Comparison of ENCODE assay signal across 8 mouse cellular contexts in the genomic region with DNA sequence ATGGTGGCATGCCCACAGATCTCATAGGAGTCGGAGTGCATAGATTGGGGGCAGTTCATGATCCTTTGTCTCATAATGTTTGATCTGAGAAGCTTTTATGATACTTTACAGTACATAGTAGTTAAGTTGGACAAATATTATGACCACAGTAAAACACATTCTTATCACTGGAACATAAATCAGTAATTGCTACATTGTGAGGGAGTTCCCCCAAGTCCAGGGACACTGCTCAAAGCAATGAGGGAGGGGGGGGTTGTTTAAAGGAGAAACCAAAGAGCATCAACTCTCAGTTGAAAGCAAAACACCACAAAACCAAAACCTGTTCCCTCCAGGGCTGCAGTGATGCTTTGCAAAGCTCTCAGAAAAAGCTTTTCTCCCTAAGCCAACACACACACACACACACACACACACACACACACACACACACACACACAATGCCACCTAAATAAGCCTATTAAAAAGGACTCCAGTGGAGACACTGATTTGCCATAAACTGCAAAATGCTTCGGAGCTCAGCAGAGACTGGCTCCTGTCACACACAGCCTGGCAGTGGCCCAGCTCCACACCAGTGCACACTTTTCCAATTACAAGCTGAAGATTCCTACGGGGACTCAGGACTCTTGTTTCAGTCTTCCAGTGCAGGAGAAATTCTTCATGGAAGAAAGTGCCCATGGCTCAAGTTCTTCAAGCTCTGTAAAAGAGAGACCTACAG.
A peak's percentile ranks its signal among the peaks of the same experiment; 100 is the strongest.
DNase-seq lines count a peak whose midpoint lies in the region; ATAC-seq and TF ChIP-seq lines count a peak whose summit lies in the region.

No protein-coding gene starts in this region.

- TF ChIP-seq CTCF in intestine, postnatal 0 days (IDR thresholded peaks at IDR 0.05; ENCODE audit: low read depth), result no peak

- H3K27me3 ChIP-seq in hindbrain, embryonic 13.5 days, result no peaks in the 10 kb centered on the region
- no peaks in the 10 kb centered on the region for H3K27me3 ChIP-seq in hindbrain, embryonic 10.5 days (ENCODE audit: insufficient read depth, poor library complexity, severe bottlenecking)
- H3K27me3 ChIP-seq in neural tube, embryonic 13.5 days, result no peaks in the 10 kb centered on the region
- H3K27me3 ChIP-seq in intestine, postnatal 0 days (replicated peaks; ENCODE audit: control insufficient read depth, insufficient read depth, low read length), result peaks cover 7% of the 10 kb centered on the region; the same call in 1 of the 2 replicates

- 50% methylated on average over 3 of the region's 3 CpGs for WGBS in hindbrain, embryonic 13.5 days
- WGBS in hindbrain, embryonic 10.5 days, result 66% methylated on average over 3 of the region's 3 CpGs
- WGBS in neural tube, embryonic 13.5 days, result 35% methylated on average over 3 of the region's 3 CpGs
- 18% methylated on average over 3 of the region's 3 CpGs for WGBS in intestine, postnatal 0 days

- DNase-seq in hindbrain, embryonic 10.5 days (ENCODE audit: low spot score), result no peak
- no peak for DNase-seq in neural tube, embryonic 10.5 days (ENCODE audit: extremely low spot score, low spot score)
- peak; percentile 16 for DNase-seq in lung, postnatal 36 days
- no peak for DNase-seq in urinary bladder, postnatal 25 days (ENCODE audit: low spot score)
- DNase-seq in right cerebral cortex, postnatal 10 days (ENCODE audit: low spot score in 2 of 2), result no peak

- H3K9me3 ChIP-seq in hindbrain, embryonic 13.5 days, result no peaks in the 10 kb centered on the region
- no peaks in the 10 kb centered on the region for H3K9me3 ChIP-seq in hindbrain, embryonic 10.5 days
- H3K9me3 ChIP-seq in neural tube, embryonic 13.5 days, result no peaks in the 10 kb centered on the region
- H3K9me3 ChIP-seq in intestine, postnatal 0 days (ENCODE audit: control insufficient read depth), result no peaks in the 10 kb centered on the region

- H3K4me2 ChIP-seq in hindbrain, embryonic 13.5 days, result no peak overlapping the region
- H3K4me2 ChIP-seq in neural tube, embryonic 13.5 days, result no peak overlapping the region
- no peak overlapping the region for H3K4me2 ChIP-seq in intestine, postnatal 0 days (replicated peaks; ENCODE audit: low read depth)

- H3K36me3 ChIP-seq in hindbrain, embryonic 13.5 days, result no peaks in the 10 kb centered on the region
- H3K36me3 ChIP-seq in hindbrain, embryonic 10.5 days, result no peaks in the 10 kb centered on the region
- H3K36me3 ChIP-seq in neural tube, embryonic 13.5 days, result no peaks in the 10 kb centered on the region
- H3K36me3 ChIP-seq in intestine, postnatal 0 days (ENCODE audit: control insufficient read depth, insufficient read depth), result no peaks in the 10 kb centered on the region

- no peak overlapping the region for H3K9ac ChIP-seq in hindbrain, embryonic 13.5 days
- no peak overlapping the region for H3K9ac ChIP-seq in neural tube, embryonic 13.5 days
- no peak overlapping the region for H3K9ac ChIP-seq in intestine, postnatal 0 days (ENCODE audit: low read depth, low read length)

- H3K27ac ChIP-seq in hindbrain, embryonic 13.5 days, result peak overlapping the region; percentile 66
- H3K27ac ChIP-seq in hindbrain, embryonic 10.5 days, result no peak overlapping the region
- H3K27ac ChIP-seq in neural tube, embryonic 13.5 days (replicated peaks), result no peak overlapping the region
- H3K27ac ChIP-seq in intestine, postnatal 0 days (ENCODE audit: low read depth, low read length), result no peak overlapping the region

- no peak overlapping the region for H3K4me3 ChIP-seq in hindbrain, embryonic 13.5 days
- H3K4me3 ChIP-seq in hindbrain, embryonic 10.5 days, result no peak overlapping the region
- H3K4me3 ChIP-seq in neural tube, embryonic 13.5 days, result no peak overlapping the region
- no peak overlapping the region for H3K4me3 ChIP-seq in intestine, postnatal 0 days (ENCODE audit: low read depth, low read length)

- H3K4me1 ChIP-seq in hindbrain, embryonic 13.5 days (replicated peaks), result peaks cover 9% of the 10 kb centered on the region; the same call in 1 of the 2 replicates
- H3K4me1 ChIP-seq in hindbrain, embryonic 10.5 days (replicated peaks), result peaks cover 8% of the 10 kb centered on the region; the same call in 1 of the 2 replicates
- peaks cover 25% of the 10 kb centered on the region for H3K4me1 ChIP-seq in neural tube, embryonic 13.5 days (replicated peaks)
- H3K4me1 ChIP-seq in intestine, postnatal 0 days (replicated peaks; ENCODE audit: control insufficient read depth, insufficient read depth, low read length), result no peaks in the 10 kb centered on the region

- no peak for ATAC-seq in hindbrain, embryonic 13.5 days (ENCODE audit: low FRiP score)
- ATAC-seq in neural tube, embryonic 13.5 days (ENCODE audit: low read depth), result peak; percentile 65; the same call in 1 of the 2 replicates
- ATAC-seq in intestine, postnatal 0 days, result peak; percentile 78
